Mouse (Mus musculus): ENCODE measurements around the gene Gm47791.

Gm47791 gene

DNA sequence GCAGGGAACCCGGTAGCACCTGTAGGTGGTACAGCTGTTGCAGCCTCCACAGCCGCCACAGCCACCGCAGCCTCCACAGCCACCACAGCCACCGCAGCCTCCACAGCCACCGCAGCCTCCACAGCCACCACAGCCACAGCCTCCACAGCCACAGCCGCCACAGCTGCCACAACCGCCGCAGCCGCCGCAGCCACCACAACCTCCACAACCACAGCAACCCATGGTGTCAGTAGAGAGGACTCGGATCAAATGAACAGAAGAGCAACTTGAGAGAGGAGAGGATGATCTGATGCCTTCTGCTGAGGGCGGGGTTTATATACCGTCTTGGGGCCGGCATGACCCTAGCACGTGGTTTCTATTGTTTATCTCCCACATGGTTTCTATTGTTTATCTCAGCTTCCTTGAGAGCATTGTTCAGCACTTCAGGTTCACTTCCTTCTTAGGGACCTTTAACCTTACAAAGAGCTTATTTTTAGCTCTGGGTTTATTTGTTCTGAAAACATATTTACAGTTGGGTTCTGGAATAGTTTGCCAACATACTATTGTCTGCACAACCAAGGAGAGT, at the start of gene Gm47791:
Gene Gm47791 (minus strand): TSS at position 222 of the 565 bp plus-strand sequence.
- DNase-seq (ENCODE audit: low spot score): no peak

DNA sequence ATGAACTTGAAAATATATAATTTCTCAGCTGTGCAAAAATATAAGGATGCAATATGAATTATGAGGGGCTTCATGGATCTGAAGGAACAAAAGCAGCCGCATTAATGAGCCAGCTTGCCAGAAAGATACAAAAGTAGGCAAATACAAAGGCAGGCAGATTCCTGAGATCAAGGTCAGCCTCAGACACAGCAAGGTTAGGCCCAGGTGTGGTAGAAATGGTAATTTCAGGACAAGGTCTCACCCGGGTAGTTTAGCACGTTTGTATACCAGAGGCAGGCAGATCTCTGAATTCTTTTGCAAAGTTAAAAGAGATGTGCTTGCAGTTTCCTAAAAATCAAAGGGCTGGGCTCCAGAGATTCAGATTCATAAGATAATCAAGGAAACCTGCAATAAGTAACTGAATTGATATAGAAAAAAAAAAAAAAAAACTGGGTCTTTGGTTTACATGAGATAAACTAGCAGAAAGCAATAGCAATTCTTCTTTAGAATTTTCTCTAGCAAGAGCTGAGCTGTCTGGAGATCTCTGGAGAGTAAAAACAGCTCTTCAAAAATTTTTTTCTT, 49.7 kb upstream of the Gm47791 start:
- no peak for DNase-seq (ENCODE audit: low spot score)

DNA sequence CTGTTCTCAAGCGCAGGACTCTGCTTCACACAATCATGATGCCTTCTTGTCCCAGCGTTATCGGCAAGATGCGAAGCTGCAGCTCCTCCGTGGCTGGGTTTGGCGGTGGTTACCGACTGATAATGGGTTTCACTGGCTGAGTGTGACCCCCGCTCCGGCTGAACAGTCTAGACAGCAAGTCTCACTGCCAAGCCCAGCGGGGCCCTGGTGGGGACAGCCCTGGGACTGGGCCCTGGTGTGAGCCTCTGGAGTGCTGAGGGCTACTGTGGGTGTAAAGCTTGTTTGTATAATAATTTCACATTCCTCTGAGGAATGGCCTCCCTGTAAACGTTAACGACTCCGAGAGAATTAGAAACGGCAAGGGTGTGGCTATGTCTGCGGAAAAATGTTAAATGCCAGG, 49.1 kb upstream of the Gm47791 start:
- peak; percentile 47 for DNase-seq (ENCODE audit: low spot score)

DNA sequence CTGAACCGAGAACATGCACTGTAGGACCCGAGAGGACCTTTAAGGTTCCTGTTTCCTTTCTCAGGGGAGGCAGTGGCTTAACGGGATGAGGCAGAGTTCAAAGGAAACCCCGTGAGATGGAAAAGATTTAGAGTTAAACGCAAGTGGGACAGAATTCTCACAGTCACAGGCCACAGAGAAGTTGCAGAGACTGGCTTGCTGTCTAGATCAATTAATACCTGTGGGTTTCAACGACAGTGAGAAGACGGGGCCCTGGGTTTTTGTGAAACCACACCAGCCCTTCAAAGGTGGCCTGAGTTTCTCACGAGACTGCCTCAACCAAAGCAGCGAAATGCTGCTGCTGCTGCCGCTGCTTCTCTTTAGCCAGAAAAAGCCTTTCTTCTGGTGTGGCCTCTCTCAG, 48.3 kb upstream of the Gm47791 start:
- no peak for DNase-seq (ENCODE audit: low spot score)

DNA sequence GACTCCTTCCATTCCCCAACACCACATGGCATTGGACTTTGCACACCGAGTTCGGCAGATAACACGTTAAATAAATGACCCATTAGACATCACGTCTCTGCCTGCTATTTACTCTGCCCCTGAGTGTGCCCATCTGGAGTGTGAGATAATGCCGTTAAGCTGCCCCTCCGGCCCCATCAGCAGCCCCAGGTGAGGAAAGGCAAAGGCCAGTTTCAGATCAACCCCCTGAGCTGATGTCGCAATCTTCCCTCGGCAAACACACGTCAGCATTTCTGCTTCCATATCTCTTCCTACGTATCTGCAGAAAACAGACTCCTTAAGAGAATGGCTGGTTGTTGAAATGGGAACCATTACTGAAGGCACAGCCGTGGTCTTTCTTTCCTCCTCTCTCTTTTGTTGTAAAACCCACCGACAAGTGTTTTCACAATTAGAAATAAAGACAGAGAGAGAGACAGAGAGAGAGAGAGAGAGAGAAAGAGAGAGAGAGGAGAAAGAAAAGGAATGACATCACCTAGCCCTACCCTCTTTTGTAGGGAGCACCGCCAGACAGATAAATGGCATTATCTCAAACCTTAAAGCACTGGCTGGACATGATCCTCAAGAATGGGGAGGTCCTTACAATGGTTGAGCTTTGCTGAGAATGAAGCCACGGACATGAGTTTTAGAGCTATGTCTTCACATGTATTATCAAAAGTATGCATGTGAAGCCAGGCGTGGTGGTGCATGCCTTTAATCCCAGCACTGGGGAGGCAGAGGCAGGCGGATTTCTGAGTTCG, 45.1 kb upstream of the Gm47791 start:
- DNase-seq (ENCODE audit: low spot score): peak; percentile 92

DNA sequence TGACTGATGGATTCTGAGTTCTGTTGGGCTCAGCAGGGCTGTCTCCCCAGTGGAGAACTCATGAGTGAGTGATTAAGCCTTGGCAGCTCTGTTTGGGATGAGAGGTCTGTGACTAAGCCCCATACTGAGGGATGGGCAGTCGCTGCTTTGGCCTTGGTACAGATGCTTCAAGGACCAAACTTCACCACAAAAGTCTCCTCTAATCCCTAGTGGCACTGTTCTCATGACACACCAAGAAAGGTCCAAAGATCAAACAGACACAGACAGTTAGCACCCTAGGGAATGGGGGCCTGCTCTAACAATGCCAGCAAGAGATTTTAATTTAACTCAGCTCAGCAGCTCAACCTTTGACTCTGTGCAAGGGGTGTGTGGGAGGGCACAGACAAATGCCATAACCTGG, 40.7 kb upstream of the Gm47791 start:
- DNase-seq (ENCODE audit: low spot score): no peak

DNA sequence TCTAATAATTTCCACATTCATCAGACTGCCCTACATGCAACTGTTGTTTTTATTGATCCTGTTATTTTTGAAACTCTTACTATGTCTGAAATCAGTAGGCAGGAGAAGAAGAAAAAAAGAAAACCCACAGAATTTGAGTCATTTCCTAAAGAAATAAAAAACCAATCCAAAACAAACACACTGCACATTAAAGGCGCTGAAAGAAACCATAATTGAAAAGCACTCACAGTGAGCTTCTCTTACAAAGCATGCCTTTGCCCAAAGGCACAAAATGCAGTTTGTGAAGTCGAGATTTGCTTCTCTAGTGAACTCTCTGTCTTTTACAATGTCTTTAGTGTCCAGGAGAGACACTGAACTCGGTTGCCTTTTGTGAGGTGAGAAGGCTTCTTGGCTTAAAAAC, 37.5 kb upstream of the Gm47791 start:
- DNase-seq (ENCODE audit: low spot score): no peak

DNA sequence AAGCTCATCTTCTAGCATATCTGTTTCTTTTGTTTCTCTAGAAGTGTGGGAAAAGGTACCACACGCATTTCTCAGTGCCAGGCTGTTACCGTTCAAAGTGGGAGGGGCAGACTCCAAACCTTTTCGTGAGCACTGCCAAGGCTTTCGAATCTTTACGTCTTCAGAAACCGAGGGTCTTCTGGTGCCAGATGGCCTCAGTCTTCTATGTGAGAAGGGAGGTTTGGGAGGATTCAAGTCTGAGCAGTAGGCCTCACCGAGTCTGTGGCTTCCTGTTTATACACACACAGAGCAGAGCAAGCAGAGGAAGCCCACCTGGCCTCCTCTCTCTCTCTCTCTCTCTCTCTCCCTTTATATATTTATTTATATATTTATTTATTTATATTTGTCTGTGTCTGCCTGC, 36.2 kb upstream of the Gm47791 start:
- no peak for DNase-seq (ENCODE audit: low spot score)

DNA sequence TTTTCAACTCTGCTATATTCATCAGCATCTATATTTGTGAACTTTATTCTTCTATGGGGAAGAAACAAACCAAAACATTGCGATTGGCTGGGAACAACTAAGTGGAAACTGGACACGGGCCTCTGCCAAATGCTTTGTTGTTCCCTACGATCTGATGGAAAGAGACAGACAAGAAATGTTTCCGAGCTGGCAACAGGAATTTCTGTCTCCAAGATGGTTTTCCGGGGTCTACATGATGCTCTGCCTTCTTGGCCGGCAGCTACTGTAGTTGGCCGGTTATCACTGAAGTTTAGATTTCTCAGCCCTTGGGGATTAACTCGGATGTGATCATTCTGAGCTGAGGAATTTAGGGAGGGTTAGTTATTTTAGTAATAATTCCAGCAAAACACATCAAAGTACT, 35.3 kb upstream of the Gm47791 start:
- DNase-seq (ENCODE audit: low spot score): no peak

DNA sequence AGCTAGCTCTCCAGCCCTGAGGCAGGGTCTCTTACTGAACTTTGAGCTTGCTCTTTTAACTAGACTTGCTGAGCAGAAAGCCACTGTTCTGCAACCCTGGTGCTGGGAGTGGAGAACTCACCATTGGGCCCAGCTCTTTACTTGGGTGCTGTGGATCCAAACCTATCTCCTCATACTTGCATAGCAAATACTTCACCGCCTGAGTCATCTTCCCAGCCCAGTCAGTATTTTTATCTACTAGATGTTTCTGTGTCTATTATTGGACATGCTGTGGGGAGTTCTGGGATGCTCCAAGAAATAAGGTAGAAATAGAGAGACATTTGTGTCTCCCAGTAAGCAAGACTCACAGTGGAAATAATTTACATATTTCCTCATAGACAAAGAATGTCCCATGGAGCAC, 33.0 kb upstream of the Gm47791 start:
- no peak for DNase-seq (ENCODE audit: low spot score)

DNA sequence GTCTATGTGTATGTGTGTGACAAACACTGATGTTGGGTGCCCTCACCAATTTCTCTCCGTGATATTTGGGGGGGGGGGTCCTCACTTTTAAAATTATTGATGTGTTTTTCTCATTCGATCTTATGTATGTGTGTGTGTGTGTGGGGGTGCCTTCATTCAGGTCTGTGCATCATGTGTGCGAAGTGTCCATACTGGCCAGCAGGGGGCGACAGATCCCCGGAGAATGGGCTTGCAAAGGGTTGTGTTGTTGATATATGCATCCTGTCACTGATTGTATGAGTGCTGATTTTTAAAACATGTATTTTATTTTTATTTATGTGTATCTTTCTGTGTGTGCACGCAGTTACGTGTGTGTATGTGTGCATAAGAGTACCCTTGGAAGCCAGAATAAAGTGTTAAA, 32.6 kb upstream of the Gm47791 start:
- no peak for DNase-seq (ENCODE audit: low spot score)

DNA sequence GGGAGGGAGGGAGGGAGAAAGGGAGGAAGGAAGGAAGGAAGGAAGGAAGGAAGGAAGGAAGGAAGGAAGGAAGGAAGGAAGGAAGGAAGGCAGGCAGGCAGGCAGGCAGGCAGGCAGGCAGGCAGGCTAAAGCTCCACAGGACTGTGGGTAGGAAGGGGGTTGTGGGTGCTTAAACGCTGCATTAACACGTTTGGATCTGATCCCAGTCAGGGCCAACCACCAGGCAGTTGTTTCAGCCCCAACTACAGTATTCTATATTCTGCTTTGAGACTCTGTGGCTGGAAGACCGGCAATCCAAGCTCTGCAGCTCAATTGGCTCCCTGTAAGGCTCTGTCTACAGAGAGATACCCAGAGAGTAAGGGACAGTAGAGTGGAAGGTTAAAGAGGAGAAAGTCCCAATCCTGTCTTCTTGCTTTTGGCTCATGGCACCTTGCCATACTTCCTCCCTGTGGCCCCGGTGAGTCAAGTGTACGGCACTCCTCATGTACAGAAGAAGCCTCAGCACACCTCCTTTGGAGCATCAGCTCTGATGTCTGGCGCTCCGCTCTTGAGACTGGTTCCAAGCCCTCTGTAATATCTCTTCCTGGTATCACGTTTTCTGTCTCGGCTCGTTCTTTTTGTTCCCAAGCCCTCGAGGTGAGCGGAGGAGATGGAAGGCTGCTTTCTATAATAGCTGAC, 30.2 kb upstream of the Gm47791 start:
- DNase-seq (ENCODE audit: low spot score): no peak

DNA sequence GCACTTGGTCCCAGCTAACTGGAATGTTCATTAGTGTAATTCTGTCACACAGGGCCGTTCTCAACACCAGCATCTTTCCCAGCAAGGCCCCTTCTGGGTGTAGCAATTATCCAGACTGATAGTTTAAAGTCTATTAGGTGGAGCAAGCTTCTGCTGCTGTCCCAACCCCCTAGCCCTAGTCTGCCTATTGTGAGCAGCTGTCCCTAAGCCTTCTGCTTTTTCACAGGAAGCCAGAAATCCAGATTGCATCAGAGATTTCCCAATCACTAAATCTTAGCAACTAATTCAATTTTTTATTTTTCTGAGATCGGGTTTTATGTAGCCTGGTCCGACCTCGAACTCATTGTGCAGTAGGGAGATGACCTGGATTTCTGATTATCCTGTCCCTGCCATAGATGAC, 27.9 kb upstream of the Gm47791 start:
- DNase-seq (ENCODE audit: low spot score): no peak

DNA sequence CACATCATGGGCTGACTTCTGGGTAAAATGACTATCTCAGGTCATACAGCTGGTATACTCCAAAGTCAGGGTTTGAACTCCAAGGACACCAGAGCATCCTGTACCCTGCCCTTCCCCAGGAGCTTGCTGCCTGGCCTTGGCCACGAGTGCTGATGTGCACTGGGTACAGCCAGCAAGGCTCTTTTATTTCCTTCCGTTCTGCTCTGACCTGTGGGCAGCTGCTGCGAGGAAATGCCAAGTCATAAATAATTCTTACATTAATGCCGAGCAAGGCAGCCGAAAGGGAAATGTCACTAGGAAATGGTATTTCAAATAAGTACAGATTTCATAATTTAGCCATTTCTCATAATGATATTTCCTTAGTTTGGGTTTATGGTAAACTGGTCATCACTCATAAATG, 27.3 kb upstream of the Gm47791 start:
- DNase-seq (ENCODE audit: low spot score): no peak

DNA sequence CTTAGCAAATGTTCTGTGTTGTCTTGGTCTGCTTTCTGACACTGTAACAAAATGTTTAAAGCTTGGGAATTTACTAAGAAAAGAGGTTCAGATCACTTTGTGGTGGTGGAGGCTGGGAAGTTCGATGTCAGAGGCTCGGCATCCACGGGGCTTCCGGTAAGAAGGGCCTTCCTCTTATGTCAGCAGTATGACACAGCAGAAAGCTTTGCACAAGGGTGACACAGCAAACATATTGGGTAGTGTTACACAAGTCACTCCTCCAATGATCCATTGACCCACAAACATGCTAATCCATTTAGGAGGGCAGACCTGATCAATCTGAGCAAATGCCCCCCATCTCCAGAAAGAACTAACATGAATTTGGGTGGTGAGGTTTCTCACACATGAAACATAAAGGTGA, 26.0 kb upstream of the Gm47791 start:
- no peak for DNase-seq (ENCODE audit: low spot score)

DNA sequence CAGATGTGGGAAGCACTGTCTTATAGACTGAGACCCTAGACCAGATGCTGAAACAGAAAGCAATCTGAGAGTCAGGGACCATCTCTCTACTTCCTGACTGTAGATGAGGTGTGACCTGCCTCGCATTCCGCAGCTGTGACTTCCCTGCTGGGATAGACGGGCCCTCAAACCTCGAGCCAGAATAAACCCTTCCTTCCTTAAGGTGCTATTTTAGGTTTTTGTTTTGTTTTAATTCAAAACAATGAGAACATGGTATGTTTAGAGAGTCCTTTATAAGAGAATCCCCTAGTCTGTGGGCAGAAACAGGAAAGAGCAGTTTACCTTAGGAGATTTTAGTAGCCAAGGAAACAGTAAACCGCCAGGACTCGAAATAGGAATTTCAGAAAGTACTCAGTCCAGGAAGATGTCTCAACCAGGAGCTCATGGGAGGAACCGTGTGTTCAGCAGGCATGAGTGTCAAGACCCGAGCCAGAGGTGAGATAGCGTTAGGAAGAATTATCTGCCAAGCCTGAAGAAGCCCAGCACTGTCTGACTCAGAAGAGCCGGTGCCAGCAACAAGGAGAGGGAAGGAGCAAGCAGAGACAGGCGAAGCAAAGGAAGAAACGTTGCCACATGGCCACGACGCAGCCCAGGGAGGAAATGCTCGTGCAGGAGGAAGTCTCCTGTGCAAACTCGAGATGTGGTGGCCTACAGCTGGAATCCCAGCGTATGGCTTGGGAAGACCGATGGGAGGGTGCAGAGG, 24.8 kb upstream of the Gm47791 start:
- no peak for DNase-seq (ENCODE audit: low spot score)

DNA sequence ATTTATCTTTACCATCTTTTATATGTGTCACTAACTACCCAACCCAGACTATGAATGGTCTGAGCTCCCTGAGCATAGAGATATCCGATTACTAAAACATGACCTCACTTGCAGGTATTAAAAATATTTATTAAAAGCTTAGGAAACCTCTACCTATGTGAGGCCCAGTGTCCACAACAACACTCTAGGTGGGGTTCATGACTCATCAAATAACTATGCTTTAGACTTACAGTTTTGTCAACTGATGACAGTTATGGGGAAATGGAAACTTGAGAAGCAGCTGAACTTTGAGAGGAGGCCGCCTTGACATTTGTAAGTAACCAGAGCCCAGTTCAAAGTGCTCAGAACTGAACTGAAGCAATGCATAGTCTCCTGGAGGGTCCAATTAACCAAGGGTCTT, 24.2 kb upstream of the Gm47791 start:
- DNase-seq (ENCODE audit: low spot score): no peak

DNA sequence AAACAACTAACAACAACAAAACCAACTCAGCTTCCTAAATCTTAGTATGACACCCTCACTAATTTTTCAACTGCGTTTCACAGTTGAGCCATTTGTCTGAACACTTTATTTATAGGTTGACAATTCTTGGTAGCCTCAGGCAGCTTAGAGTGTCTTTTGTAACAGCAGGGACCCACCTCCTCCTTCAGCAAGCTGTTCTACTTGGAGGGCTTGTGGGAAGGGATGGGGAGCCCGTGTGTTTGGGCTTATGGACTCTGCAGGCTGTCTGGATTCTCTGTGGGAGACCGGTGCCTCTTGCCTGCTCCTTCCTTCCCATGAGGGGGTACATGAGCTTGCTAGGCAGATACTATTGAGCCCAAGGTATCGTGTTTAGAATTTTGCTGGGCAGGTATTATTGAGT, 22.9 kb upstream of the Gm47791 start:
- DNase-seq (ENCODE audit: low spot score): no peak

DNA sequence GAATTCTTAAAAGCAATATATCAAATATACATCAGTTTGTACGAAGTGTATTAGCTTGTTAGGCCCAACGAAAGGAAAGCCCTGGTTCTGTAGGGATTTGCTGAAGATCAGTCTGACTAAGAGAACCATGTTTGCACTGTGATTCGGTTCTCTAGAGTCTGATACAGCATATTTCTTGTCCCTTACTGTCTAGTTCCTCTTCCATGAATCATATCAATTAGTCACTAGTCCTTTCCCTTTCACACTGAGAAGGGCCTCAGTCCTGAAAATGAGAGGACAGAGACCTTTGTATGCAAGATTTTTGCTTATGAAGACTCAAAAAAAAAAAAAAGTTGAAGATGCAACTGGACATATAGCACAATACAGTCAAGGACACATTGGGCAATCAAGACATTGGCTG, 22.1 kb upstream of the Gm47791 start:
- DNase-seq (ENCODE audit: low spot score): no peak

DNA sequence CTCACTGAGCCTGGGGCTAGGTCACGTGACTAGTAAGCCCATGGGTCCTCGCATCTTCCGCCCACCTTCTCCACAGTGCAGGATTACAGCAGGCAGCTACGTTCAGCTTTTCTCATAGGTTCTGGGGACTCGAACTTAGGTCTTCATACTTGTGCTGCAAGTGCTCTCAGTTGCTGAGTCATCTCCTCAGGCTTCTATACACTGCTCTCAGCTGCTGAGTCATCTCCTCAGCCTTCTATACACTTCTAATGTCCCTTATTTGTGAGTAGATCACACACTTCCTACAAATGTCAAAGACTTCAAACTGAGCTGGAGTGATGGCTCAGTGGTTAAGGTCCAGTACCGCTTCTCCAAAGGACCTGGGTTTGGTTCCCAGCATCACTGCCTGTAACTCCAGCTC, 21.2 kb upstream of the Gm47791 start:
- no peak for DNase-seq (ENCODE audit: low spot score)

DNA sequence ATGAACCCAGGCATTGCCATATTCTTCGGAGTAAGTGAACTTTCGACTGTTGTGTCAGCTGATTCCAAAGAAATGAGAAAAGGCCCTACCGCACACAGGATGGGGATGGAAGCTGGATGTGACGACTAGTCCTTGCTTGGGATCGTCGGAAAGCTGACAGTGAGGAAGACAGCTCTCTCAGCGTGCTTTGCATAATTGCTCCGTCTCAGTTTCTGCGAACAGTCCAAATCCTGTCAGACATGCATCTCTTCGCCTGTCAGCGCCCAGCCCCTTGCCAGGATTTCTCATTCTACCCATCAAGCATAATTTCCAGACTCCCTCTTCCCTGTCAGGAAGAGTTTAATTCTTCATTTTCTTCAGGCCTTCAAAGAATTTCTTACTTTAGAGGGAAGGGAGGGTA, 20.1 kb upstream of the Gm47791 start:
- no peak for DNase-seq (ENCODE audit: low spot score)

DNA sequence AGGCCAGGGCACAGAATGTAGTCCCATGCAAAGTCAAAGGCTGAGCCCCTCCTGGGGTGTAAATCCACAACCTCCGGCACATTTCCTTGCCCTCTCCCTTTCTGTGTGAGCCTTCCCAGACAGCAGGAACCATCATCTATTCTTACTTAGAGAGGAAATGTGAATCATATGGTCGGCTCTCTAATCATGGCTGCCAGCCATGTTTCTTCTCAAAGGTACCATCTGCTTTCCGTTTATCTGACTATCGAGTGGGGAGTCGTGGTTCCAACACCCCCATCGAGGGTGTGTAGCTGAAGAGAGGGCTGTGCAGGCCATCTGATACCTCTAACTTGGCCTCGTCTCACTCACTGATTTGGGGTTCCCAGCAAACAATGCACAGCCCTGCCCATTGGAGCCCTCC, 17.0 kb upstream of the Gm47791 start:
- no peak for DNase-seq (ENCODE audit: low spot score)

DNA sequence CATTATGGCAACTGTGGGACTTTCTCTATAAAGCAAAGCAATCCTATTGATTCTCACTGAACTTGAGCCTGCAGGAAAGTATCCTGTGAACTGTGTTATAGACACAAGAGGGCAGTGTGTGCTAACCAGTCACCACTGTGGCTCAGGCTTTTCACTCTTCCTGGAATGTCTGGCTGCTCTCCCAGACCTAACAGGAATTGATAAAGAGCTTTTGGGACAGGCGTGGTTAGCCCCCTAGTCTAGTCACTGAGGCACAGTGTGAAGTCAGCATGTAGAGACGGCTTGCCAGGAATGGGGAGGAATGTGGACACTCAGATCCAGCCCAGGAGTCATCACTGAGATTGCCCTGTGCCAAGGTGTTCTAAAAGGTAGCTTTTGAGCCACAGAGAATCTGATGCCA, 16.4 kb upstream of the Gm47791 start:
- peak; percentile 36 for DNase-seq (ENCODE audit: low spot score)

All from yolk sac, embryonic 10.5 days (tissue).